Mouse (Mus musculus) left cerebral cortex, postnatal 10 days (tissue): ENCODE measurements around the gene Cct8. TPM values are rescaled to one million over a fixed set of nuclear protein-coding genes. Genes with fewer than 3 reads are reported as not detected.
"Not testable (repeated sequence)": the region's sequence is repeated elsewhere in the genome, so short reads cannot be mapped to it uniquely, and the experiment has no call there.

Source experiments
- DNase-seq, 2 experiments: peaks; one replicate each; pipeline ENCODE4 v3.0.0; 2021 to 2022; ENCODE audit warnings: low spot score in 2 of 2, mixed read lengths in 1 of 2; ENCODE audit errors: extremely low spot score in 1 of 2
- intact Hi-C: fragments of 180-260 bp; cut with DNase I; formaldehyde crosslinking; loops from one replicate; pipeline ENCODE4 v1.15.1; 2025
- total RNA-seq, 2 experiments: library from RNA; stranded (reverse); gene quantifications; 2 replicates each; pipeline ENCODE4 v1.2.3; 2021

The Cct8 gene
- 100 to 1,000 TPM; 206 to 213 TPM for total RNA-seq

DNA sequence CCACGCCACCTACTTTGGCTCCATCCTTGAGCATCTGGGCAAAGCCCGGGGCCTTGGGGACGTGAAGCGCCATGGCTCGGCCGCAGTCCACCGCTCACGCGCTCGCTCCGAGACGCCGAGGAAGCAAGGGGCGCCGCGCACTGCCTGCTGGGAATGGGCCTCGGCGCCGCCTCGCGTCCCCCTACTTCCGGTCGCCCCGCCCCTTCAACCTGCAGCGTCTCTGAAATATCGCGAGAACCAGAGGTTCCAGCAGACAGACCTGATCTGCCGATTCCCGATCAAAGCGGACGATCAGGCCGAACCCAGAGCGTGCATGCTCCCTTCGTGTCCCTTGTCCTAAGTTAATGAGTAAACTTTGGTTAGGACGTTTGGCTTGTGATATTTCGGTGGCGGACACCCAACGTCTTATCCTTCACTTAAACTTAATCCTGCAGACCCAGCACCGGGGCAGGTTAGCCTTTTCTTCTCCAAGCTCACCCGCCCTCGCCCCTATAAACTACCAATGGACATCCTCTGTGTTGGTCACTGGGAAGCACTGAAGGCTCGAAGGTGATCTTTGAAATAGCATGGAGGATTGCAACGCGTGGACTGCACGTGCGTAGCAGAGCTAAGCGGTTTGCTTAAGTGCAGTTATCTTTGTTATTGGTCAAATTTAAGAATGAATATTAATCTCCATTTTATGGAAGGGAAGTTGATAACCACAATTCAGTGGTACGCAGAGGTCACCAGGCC, at the start of gene Cct8:
Cct8 (minus strand) TSS at position 158 of the 732 bp plus-strand sequence.
- peak; percentile 96 to 99 for DNase-seq
- intact Hi-C loops = no loop called here

GRCm38 (mm10) chr16:87528755-87529154, 33.1 kb upstream of the Cct8 start:
- intact Hi-C loops = no loop called here
- no peak for DNase-seq

GRCm38 (mm10) chr16:87527553-87528249, 32.0 kb upstream of the Cct8 start:
- intact Hi-C loops = no loop called here
- DNase-seq = no peak

DNA sequence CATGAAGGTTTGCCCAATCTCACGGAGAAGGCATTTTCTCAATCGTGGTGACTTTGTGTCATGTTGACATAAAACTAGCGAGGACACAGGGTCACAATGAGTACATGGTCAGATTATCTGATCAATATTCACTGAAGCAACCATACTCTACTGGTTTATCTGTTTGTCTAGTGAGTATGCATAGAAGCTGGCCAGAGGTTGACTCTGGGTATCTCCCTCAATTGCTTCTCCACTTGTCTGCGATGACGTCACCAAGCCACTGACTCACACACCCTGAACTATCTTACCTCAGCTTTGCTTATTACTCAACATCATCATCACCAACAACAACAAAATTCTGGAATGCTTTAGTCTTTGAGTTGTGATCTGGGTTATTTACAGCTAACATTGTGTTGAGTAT, 28.6 kb upstream of the Cct8 start:
- DNase-seq = no peak
- intact Hi-C loops = no loop called here

DNA sequence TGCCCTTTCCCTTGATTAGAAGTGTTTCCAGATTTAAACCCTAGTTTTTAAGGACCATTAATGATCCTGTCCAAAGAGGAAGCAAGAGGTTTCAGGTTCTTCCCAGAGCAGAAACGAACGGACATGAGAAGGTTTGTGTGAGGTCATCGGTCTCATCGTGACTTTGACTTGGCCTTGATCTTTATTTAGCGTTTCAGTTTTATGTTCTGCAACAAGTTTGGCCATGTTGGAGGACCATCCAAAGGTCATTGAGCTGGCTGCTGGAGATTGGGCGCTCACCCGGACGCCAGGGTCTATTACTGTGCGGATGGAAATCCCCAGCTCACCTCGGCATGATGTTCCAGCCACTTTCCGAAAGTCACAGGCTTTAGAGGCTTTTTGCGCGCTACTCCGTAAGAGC, 16.7 kb upstream of the Cct8 start:
- no peak for DNase-seq
- intact Hi-C loops = no loop called here

DNA sequence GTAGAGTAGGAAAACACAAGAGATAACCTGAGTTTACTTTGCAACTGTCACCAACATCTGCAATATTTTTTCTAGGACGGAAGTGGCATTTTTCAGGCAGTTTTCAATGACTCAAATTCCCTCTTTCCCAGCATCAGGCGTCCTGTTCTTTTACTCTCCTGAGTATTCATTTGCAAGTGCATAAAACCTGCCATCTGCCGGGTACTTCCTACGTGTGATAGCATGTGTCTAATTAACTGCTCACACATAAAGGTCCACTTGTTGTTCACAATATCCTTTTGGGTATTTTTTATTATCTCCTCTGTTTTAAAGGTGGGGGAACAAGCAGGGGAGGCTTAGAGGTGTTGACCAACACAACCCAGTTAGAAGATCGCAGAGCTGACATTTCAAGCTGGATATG, 16.0 kb upstream of the Cct8 start:
- intact Hi-C loops = no loop called here
- DNase-seq = no peak

DNA sequence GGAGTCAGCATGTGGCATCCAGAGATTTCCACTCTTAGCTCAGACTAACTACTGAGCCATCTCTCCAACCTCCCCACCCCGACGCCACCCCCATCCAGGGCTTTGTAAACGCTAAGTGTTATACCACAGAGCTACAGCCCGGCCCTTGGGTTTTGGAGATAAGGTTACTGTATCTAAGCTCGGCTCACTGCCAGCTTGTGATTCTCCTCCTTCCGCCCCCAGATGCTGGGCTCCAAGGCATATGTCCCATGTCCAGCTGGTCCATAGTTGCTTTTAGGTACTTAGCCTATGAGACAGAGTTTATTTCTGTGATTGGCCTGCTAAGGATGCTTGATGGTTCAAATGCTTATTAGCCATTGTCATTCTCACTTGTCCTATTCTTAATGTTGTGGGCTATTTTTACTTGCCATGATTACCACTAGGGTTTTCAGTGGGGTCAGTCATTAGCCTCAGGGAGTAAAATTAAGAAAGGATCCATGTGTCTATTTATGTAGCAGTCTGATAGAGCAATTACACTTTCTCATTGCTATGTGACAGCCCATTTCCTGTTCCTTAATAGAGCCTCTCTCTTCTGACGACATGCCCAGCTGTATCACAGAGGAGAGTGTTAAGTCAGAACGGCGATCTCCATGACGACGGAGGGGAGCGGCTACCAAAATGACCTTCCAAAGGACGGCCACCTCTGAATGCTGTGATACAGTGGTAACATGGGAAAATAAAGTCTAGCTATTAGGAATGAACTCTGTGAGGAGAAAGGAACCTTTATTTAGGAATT, 5.8 kb upstream of the Cct8 start:
- intact Hi-C loops = loop anchor here (10.0 kb wide), 1 partner anchor 193 kb away; the partner anchor contains the start of gene Bach1
- DNase-seq = peak in 1 of 2 experiments; percentile 28

DNA sequence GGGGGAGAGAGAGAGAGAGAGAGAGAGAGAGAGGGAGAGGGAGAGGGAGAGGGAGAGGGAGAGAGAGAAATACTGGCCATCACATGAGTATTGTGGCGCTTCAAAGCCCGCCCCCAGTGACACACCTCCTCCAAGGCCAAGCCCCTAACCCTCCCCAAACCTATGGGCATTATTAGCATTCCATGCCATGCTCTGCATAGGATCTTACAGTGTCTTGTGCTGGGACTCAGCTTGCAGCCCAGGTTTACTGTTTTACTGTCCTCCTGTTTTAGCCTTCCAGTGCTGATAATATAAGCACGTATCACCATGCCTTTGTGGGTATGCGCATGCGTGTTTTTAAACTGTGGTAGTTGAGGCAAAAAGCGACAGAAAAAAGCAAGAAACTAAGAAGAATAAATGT, 3.9 kb upstream of the Cct8 start:
- intact Hi-C loops = no loop called here
- no peak for DNase-seq

- intact Hi-C loops = no loop called here
Observed at GRCm38 (mm10) chr16:87497171-87497570, 1.5 kb upstream of the Cct8 start.

GRCm38 (mm10) chr16:87496728-87497127, 1.1 kb upstream of the Cct8 start:
- intact Hi-C loops = no loop called here
- DNase-seq = no peak

More at GRCm38 (mm10) chr16:87497171-87497570, 1.5 kb upstream of the Cct8 start:
- DNase-seq = no peak

DNA sequence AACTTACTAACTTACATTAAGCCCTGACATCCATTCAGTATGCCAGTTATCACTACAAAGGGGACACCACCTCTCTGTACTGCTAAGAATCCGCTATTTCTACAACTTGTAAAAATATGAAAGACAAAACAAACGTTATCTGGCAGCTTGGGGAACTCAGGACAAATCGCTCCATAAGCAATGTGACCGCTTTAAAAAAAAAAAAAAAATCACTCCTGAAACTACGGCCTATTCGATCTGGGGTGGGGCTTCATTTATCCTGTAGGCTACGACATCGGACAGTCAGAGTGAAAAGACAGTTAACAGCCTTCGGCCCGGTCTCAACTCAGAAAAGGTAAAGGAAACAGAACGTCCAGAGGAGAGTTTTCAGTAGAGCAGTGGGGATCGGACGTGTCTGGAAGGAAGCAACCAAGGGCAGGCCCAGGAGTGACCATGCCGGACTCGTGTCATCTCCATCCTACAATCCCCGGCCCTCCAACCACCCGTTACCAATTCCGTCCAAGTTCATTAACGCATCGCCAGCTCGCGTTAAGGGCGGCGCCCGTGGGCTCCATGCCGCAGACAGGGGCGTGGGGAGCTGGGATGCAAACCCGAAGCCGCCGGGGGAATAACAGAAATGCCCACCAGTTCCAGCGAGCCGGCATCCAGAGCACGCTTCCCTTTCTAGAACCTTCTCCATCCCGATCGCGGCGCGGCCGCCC, 568 bp downstream of the Cct8 start:
- intact Hi-C loops = no loop called here
- peak in 1 of 2 experiments; percentile 58 for DNase-seq

DNA sequence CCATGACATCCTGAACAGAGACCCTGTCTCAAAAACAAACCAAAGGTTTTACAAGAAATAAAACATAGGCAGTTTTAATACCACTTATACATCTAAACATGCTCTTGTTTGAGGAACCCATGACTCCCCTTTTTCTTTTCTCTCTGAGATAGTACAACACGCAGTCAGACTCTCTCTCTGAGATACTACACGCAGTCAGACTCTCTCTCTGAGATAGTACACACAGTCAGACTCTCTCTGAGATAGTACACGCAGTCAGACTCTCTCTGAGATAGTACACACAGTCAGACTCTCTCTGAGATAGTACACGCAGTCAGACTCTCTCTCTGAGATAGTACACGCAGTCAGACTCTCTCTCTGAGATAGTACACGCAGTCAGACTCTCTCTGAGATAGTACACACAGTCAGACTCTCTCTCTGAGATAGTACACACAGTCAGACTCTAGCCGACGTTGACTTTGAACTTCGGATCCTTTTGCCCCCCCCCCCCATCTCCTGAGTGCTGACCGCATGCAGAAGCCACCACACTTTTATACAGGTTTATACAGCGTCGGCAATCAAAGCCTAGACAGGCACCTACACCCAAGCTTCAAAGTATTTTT, 3.4 kb downstream of the Cct8 start:
- intact Hi-C loops, DNase-seq: not testable (repeated sequence)

DNA sequence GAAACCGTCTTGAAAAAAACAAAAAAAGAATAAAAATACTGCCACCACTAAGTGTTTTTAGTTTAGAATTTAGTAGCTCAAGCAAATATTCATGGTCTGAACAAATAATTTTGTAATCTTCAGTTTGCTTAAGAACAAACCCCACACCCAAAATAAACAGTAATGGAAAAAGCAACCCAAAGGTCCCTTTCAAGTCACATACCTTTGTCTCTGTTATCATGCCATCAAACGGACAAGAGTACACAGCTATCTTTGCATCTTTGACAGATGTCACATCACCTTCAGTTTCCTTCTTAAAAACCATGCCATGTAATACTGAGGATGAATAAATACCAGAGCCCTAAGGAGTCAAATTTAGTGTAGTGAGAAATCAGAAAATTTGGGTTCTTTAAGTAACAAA, 7.1 kb downstream of the Cct8 start:
- no peak for DNase-seq
- intact Hi-C loops = no loop called here

- no peak for DNase-seq
- intact Hi-C loops = no loop called here
Observed at GRCm38 (mm10) chr16:87486739-87487138, 8.9 kb downstream of the Cct8 start.

- intact Hi-C loops = loop anchor here (5.0 kb wide), 1 partner anchor 62 kb away; no protein-coding TSS in a partner anchor
- DNase-seq = no peak
Observed at GRCm38 (mm10) chr16:87484367-87484766, 11.3 kb downstream of the Cct8 start.

- intact Hi-C loops = no loop called here
- no peak for DNase-seq
Observed at GRCm38 (mm10) chr16:87470579-87470978, 25.1 kb downstream of the Cct8 start.

GRCm38 (mm10) chr16:87458752-87459151, 36.9 kb downstream of the Cct8 start:
- intact Hi-C loops = no loop called here

GRCm38 (mm10) chr16:87455180-87455611, 40.5 kb downstream of the Cct8 start:
- intact Hi-C loops = no loop called here
- no peak for DNase-seq

More at GRCm38 (mm10) chr16:87458752-87459151, 36.9 kb downstream of the Cct8 start:
- no peak for DNase-seq
